Mouse (Mus musculus) monocyte, adult 2 months (primary cell): Measurements from ENCODE around the gene Pde10a.

Source experiments
- DNase-seq, 2 experiments: peaks; one replicate each; pipeline ENCODE4 v3.0.0; 2022; ENCODE audit warnings: low spot score in 2 of 2, low read depth in 1 of 2

Pde10a gene

DNA sequence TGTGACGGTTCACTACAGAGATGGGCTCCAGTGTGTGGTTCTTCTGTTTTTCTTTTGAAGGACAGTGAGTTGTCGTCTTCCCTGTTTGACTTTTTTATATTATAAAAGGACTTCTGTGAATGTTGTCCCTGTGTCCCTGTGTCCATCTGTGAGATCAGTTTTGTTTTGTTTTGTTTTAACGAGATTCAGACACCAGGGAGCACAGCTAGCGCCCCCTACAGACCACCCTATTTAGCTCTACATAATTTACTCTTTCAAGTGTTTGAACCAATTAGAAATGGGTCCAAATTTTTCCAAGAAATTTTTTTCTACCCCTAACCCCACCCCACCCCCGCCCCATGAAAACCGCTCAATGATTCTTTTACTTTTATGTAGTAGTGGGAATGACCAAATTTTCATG is 205.9 kb downstream of the Pde10a start:
- no peak for DNase-seq

DNA sequence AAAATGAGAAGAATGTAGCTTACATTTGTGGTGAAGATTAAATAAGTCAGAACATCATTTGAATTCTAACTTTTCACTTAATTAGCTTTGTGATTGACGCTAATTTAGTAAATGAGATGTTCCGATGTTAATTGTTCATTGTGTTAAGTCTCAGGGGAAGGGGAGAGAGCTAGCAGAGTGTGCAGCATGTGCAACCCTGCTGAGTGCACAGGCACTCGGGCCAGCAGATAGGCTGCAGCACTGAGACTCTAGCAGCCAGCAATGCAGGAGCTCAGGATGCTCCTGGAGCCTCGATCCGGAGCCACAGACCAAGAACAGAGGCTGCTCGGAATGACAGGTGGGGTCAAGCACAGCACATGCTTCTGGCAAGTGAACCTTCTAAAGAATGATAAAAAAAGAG is 211.1 kb downstream of the Pde10a start:
- DNase-seq: no peak

DNA sequence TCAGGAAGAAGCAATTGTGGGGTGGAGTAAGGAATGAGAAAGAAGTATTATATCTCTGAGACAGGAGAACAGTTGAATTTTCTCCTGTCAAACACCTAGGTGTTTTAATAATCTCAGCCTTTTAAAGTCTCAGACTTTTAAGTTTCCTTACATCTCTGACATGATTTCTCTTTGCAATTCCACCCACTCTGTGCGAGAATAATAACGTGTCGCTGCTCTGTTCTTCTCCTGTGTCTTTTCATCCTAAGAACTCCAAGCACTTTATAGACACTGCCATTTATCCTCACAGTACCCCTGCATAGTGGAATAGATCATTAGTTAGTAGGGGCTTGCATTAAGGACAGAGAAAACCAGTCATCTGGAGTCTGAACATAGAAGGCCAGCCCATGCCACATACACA is 217.6 kb downstream of the Pde10a start:
- no peak for DNase-seq

DNA sequence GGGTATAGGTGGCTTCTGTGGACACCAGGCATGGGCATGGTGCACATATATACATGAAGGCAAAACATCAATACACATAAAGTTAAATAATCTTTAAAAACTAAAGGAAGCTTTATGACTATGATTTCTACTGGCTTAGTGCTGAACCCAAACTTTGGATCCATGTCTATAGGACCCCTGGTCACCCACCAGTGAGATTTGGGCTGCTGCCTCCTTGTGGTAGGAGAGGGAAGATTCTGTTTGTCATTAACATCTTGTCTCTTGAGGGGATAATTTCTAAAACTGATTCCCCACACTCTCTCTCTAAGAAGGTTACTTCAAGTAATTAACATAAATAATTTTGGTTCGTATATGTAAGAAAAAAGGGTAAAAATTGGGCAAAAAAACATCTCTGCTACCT is 220.2 kb downstream of the Pde10a start:
- no peak for DNase-seq

DNA sequence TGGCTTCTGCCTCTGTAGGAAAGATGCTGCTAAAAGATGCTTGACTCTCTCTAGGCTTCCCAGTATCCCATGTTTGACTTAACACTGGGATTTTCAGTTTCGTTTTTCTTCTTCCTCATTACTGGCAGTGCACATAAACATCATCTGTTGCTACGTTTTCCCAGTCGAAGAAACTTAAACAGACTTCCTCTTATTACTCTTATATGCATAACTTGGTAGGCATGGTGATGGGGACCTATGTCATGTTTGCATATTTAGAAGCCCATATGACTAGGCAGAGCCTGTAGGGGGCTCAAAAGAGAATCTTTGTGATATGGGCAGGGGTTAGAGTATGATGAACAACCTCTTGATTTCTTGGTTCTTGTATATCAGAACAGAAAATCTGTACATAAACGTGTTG is 224.3 kb downstream of the Pde10a start:
- no peak for DNase-seq

DNA sequence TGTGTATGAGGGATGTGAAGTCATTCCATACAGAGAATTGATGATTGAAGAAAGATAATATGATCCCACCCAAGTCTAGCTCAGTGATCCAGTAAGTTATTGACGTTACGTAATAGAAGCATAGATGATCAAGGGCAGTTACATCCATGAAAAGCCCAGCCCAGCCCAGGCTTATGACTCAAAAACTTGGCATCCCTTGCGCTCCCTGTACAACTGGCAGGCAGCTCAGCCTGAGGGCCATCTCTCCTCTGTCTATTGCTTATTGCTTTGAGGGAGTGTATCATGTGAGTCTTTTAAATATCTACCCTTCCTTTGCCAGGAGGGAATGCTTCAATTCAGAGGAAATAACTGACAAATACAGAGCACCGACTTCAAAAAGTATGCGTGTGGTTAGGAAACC is 232.4 kb downstream of the Pde10a start:
- DNase-seq: no peak

DNA sequence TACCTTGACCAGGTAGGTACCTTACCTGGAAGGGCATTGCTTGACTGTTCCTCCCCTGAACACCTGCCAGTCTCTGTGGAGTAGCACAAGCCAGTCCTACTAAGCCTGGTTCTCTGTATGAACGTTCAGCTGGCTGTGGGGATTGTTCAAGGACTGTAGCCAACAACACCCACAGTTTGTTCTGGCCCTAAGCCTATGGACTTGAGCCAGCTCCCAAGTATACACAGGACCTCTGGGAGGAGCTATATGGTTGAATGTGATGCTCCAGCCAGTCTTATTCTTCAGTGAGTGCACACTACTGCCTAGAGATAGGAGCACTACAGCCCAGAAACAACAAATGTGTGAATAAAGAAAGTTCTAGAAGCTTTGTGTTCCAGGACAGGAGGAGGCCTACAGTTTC is 238.1 kb downstream of the Pde10a start:
- DNase-seq: no peak

DNA sequence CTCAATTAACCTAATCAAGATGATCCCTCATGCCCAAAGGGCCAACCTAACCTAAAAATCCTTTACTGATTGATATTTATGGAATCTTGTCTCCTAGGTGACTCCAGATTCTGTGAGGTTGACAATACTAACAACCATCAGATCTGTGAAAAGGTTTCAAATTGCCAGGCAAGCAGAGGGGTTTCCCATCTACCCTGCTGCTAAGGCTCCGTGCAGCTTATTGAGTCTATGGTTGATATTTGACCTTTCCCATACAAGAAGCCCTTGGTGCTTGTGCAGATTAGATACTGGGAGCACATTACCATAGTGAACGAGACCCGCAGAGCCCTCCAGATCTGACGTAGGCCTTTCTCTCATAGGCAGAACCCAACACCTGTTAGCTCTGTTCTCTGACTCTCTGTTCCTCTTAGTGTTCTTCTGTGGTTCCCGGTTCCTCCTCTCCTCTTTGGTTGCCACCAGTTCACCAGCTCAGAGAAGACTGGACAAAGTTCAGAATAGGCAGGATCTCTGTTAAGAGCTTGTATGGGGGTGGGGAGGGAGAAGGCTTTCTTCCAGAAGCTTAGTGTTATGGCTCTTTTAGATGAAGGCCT is 240.9 kb downstream of the Pde10a start:
- no peak for DNase-seq

DNA sequence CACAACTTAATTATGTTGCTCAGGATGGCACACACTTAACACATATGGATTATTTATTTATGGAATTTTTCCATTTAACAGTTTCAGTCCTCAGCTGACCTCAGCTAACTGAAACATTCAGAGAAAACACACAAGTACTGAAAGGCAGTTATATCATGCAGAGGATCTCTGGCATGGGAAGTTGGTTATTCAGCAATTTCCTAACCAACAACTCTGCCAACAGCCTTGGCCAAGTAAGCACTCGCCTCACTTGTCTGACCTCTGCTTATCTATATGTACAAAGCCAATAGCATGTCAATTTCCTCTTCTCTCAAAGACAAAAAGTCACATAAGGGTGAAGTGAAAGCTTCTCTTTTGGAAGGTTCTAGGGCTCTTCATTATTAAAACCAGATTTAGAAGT is 244.0 kb downstream of the Pde10a start:
- no peak for DNase-seq

DNA sequence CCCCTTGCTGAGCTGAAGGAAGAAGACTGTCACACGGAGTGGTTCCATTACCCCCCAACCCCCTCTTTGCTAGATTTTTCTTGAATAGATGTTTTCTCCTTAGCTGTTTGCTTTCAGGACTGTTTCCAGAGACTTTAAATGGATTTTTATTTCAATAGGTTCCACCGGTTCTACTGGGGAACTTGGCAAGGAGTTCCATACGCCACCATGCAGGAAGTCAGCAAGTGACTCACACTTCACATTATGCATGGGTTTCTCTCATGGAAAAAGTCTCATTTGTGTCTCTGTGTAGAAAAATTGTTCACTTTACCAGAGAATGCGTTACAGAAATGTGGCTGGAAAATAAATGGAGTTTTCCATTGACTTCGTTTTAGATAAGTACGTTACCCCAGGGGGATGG is 248.2 kb downstream of the Pde10a start:
- no peak for DNase-seq

DNA sequence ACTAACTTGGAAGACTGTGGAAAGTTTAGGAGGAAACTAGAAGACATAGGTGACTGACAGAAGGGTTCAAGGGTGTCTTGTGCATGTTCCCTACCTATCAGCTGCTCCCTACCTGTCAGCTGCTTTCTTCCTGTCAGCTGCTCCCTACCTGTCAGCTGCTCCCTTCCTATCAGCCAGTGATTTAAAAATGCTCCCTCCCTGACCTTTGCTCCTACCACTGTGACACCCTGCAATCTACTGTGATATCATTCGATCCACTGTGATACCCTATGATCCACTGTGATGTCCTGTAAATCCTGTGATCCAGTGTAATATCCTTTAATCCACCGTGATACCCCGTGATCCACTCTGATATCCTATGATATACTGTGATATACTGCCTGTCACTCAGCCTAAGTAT is 249.1 kb downstream of the Pde10a start:
- no peak for DNase-seq

DNA sequence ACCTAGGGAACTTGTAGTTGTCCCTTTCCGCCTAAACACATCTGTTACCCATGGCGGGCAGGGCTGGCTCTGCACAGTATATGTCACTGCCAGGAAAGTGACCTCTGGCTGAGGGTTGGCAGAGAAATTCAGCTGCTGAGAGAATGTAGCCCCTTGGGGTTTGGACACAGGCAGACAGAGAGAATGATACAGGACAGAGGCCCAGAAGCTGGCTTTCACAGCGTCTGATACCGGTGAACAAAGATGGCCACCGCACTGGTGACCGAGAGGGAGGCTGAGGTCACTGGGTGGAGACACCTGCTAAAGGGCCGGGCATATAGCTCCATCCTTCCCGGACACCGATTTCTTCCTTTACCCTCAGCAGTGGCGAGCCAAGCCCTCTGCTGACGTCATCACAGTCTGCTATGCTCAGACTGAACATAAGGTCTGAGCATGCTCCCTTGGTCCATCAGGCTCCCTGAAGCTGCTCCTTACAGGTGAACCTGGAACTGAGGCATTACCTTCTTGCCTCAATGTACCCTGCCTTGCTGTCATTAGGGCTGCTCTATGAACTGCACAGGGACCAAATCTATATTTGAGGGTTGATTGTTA is 250.5 kb downstream of the Pde10a start:
- no peak for DNase-seq

DNA sequence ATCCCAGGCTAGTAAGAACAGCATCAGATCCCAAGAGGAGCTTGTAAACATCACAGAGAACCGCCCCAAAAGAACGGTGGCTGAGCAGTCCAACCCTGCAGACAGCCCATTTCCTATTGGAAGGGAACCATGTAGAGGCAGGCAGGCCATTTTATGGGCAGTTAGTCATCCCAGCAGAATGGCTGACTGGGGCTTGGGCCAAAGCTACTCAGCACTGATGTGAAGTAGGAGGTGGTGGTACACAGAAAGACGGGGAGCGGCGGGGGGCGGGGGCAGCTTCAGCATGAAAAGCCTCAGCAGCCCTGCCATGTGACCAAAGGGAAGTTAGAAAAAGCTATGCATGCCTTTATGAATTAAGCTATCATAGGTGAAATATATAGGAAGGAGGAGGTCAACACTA is 252.5 kb downstream of the Pde10a start:
- DNase-seq: no peak

DNA sequence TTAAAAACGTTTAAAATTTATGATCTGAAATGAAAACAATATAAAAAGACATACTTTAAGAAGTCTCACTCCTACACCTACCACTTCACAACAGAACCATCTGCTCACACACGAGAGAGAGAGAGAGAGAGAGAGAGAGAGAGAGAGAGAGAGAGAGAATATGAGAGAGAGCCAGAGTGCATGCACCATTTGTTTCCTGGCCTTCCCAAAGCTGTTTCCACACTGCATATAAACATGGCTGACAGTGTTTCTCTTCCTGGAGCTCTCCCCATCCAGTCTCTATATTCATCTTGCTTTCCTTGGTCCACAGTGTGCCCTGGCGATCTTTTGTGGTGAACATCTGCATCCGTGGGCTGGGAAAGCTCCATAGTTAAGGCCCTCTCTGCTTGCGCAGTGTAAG is 253.7 kb downstream of the Pde10a start:
- no peak for DNase-seq

DNA sequence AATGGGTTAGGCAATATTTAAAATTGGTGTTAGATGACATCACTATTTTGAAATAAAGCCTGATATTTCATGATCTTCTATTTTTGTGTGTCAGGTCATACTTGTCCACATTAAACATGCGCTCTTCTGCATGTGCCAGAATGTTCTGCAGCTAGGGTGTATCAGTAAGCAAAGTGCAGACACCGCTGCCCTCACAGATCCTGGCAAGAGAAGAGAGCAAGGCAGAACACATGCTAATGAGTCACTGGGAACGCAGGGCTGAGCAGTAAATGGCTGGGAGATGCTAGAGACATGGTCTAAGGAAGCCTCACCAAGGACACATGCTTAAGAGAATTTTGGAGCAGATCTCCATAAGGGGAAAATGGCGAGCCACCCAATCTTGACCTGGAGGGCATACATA is 255.3 kb downstream of the Pde10a start:
- no peak for DNase-seq

DNA sequence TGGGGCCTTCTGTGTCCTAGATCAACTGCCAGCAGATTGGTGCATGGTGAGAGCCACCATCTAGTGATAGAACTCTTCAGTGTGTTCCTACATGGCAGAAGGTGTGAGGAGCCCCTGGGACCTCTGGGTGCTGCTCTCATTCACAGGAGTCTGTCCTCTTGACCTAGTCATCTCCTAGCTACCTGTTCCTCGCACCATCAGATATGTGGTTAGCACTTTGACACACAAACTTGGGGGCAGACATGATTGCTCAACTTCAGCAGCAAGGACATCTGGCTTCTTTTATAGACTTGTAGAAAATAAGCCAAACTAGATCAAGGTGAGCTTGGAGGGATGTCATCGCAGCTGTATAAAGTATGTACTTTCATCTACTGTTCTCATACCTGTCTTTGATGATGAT is 255.9 kb downstream of the Pde10a start:
- DNase-seq: no peak

DNA sequence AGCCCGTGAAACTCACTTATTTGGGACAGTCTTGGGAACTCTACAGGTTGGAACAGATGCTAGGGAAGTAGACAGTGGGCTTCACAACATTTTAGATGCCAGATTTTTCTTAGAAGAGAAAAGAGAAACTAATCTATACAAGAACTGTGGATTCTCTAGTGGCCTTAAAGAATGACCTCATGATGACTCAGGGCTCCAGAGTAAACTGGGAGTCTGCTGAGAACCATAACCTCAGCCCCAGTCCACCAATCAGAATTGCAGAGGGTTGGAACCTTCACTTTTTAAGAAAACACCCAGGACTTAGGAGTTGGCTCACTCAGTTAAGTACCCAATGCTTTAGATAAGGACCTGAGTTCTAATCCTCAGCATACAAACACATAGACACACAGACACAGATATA is 256.4 kb downstream of the Pde10a start:
- DNase-seq: no peak

DNA sequence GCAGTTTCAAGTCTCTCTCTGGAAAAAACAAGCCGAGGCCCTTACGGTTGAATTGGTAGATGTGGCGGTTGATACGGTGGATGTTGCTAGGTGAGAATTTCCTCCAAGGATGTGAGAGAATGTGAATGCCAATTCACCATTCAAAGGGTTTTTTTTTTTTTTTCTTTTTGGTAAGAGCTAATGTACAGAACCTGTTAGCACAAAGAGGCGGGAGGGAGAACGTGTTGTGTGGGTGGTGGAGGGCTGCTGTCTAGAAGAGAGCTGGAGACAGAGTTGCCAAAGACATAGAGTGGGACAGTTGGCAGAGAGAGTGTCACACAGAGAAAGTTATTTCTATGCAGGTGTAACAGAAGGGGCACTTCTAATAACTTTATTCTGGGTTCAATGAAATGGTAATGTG is 260.7 kb downstream of the Pde10a start:
- DNase-seq: no peak

DNA sequence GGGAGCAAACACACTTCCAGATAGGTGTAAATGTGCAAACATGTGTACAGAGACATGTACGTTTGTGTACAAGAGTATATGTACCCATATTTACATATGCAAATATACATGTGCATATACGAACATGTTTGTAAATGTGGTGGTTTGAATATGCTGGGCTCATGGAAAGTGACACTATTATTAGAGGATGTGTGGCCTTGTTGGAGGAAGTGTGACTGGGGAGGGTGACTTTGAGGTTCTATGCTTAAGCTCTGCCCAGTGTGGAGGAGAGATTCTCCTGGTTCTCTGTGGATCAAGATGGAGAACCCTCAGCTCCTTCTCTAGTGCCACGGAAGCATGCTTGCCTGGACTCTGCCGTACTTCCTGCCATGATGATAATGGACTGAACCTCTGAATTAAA is 261.3 kb downstream of the Pde10a start:
- DNase-seq: no peak

DNA sequence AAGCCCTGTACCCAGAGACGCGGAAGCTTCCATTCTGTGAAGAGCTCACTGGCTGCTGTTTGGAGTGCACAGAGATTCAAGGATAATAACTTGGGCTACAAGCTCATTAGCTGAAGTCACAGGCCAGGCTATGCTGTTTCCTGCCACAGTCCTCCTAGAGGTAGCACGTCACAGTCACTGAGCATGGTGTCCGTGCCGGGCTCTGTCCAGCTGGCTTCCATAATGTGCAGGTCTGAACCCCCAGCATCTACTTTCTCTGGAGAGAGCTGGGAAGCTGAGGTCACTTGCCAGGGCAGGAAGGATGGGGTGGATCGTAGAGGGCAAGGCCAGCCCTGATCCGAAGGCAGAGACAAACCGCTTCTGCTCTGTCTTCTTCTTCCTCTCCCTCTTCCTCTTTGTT is 262.6 kb downstream of the Pde10a start:
- DNase-seq: no peak

DNA sequence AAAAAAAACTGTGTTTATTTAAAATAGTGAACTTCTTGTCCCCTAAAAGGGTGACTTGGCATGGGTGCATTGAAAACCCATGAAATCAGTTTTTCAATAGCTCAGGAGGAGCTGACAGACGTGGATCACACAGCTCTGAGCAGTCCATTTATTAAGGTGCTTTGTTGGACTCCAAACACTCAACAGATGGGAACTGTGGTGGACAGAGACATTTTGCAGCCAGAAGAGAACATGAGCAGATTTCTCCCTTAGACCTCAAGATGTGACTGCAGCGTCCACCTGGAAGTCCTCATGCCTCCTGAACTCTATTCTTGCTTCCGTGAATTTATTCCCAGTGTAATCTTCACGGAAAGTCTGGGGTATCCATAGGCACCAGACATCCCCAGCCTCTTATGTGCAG is 266.4 kb downstream of the Pde10a start:
- no peak for DNase-seq

DNA sequence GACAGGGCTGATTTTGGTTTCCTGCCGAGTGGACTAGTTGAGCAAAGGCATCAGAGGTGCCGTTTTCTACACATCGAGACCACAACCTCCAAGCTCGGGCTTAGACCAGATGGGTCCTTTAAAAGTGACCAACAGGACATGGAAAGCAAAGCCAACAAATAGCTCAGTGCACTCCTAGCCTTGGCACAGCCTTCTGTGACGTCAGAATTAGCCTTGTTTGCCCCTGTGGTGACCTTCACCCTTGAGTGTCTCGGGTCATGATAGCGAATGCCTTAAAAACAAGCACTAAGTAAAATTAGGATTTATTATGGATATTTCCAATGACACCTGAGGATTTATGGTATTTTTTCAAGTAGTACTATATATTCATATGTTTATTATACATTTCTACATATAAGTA is 267.4 kb downstream of the Pde10a start:
- no peak for DNase-seq

DNA sequence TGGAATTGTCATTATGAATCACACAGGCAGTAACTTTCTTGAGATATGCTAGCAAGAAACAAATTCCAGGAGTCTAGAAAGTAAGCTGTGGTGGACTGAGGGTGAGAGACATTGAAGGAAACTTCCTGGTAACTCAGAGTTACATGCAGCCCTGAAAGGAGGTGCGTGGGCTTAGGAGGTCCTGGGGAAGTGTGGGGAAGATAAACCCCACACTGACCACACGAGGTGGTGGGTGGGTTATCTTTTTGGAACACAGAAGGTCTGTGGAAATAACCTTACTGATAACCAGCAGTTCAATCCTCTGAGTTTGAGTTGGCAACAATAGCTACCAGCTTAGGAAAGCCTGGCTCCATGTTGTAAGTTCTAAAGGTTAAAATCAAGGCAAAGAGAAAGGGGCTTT is 272.5 kb downstream of the Pde10a start:
- DNase-seq: no peak
